Mouse (Mus musculus) gastrocnemius, postnatal 10 days (tissue): ENCODE measurements around the gene Swi5. TPM values are rescaled to one million over a fixed set of nuclear protein-coding genes. Genes with fewer than 3 reads are reported as not detected.

Experiments used
- DNase-seq: peaks from one replicate; pipeline ENCODE4 v3.0.0; 2021; ENCODE audit warnings: mixed read lengths
- total RNA-seq, 2 experiments: library from RNA; stranded (reverse); gene quantifications; 2 replicates each; pipeline ENCODE4 v1.2.3; 2021

Swi5 gene
- total RNA-seq, 2 experiments from 2014 or later = 140 to 148 TPM

DNA sequence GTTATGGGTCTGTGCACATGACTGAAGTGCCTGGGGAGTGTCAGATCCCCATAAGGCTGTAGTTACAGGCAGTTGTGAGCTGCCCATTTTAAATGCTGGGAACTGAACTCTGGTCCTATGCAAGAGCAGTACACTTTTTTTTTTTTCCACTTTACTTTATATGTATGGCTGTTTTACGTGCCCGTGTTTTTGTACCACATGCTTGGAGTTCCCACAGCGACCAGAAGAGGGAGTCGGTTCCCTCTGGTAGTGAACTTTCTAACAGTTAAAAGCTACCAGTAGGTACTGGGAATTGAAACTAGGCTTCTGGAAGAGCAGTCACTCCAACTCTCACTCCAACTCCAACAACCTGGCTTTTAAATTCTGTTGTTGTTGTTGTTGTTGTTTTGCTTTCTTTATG, 27.2 kb downstream of the Swi5 start:
- peak; percentile 34 for DNase-seq

DNA sequence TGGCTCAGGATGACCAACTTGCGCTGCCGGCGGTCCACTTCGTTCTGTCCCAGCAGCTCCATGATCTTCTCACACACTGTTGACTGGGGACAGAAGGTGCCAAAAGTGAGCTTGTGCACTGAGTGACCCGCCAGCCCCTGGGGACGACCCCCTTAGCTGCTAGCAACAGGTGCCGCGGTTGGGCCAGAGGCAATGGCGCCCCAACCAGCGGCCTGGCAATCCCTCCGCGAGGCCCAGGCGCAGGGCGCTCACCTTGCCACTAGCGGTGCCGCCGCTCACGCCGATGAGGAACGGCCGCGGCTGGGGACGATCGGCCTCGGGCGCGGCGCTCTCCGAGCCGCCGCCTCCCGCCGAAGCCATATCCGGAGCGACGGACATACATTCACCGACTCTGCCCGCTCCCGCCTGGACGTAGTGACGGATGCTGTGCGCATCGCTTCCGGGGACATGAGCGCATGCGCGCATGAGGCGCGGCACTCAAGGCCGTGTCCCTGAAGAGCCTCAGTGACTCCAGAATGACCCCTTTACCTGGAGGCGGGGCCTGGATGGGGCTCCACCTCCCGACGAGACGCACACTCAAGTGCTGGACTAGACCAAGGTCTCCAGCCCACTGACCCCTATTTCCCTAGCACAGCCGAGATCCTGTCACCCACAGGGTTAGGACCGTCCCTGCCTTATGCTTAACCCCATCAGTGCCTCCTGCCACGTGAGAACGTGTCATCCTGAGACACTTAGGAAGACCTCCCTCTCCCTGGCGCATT, 28.0 kb downstream of the Swi5 start, which contains the start of gene Uck1:
Uck1 (minus strand) TSS at position 503 of the 761 bp plus-strand sequence.
- peak; percentile 81 for DNase-seq

DNA sequence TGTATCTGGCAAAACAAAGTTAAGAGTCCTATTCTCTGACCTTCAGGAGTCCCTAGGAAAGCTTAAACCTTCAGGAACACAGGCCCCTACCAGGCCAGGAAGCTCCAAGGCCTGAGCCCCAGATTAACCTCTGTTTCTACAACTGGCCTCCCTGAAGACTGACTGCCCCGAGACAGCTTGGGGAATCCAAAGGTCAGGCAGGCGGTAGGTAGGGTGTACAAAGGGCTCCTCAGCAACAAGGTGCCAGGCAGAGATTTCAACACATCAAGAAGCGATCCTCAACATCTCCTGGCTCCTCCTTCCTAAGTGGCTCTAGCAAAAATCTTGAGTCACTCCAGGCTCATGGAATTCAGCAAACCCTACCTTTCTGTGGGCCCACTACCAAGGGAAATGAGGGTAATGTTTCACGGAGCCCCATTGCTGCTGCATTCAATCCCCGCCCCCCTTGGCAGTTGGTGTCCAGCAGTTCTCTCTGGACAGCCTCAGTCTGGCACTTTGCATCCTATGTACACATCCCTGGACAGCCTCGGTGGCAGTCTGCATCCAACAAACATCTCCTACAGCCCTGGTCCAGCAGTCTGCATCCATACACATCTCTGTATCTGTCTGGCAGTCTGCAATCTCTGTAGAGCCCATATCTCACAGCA, 28.9 kb downstream of the Swi5 start:
- no peak for DNase-seq

DNA sequence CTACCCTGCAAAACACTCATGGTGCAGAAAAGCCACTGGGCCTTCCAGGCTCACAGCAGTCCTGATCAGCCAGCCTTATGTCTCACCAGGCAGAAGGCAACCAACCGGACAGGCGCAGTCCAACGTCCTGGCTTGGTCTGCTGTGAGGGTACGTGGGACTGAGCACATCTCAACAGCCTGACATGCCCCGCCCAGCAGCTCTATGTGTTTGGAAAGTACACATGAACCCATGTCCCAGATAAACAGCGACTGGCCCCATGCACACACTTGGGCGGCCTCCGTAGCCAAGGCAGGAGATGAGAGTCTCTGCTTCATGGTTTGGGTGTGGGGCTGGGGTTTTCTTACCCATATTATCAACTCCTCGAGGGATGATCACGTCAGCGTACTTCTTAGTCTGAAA, 31.6 kb downstream of the Swi5 start:
- DNase-seq = no peak

DNA sequence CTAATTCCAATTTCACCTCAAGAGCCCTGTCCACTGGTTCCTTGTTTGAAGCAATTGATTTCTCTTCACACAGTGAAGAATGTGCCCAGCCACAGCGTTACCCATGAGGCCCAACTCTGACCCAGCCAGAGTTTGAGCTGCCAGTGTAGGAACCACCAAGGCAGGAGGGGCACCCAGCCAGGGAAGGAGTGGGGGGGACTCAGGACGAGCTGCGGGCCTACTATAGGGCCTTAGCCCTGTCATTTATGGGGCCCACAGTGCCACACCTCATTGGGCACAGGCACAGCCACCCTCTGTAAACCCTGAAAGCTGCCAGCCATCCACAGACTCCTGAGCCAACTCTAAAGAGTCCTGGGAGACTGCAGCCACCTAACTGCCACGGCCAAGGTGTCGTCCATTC, 33.3 kb downstream of the Swi5 start:
- no peak for DNase-seq

DNA sequence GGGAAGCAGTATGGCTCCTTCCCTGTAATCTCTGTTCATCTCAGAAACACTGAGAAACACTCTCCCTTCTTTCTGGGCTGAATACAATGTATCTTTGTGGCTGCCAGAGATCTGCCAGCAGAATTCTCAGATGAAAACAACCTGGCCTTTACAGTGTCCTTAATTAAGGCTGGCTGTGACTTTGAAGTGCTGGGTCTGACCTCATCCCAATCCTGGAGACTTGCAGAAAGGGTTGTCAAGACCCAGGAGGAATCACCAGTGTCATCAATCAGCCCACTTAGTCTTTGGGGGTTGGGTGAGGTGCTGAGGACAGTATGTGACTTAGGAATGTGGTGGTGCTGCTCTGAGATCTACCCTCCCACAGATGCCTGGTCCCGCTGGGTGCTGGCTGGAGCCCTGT, 34.5 kb downstream of the Swi5 start:
- no peak for DNase-seq

DNA sequence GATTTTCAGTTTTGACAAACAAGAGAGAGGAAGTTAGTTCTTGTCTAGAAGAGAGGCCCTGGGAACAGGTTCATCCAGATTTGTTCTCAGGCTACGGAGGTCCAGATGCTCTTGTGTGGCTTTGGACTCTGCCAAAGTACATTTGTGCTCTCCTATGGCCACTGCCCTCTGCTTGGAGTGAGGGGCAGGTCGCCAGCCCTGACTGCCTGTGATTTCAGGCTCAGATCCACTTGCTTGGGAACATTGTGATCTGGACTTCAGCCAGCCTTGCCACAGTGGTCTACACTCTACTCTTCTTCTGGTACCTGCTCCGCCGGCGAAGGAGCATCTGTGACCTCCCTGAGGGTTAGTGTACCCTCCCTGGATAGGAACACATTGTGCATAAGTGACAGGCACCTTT, 35.2 kb downstream of the Swi5 start:
- no peak for DNase-seq

DNA sequence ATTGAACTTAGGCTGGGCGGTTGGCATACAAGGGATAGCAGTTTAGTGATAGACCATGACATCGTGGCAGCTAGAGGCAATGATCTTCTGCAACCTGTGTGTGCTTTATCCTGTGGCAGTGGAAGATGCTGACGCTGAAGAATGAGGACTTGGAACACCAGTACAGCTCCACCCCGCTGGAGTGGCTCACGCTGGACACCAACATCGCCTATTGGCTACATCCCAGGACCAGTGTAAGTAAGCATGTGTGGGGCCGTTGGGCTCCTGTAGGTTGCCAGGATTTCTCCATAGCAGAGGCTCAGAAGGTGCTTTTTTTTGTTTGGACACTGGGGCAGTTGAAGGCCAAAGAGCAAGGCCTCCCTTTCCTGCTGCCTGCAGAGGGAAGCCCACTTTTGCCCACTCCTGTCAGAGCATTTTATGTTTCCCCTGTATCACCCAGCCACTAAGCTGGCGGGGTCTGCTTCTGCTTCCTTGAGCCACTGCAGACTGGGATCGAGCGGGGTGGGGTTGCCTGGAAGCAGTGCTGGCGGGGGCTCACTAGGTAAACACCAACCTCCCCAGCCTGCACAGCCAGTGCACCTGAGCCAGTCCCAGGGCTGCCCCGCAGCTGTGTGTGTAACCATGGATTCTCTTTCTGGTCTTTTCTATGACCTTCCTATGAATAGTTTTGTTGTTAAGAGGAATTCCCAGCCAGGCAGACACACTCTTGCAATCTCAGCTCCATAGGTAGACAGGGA, 35.9 kb downstream of the Swi5 start:
- peak; percentile 27 for DNase-seq

DNA sequence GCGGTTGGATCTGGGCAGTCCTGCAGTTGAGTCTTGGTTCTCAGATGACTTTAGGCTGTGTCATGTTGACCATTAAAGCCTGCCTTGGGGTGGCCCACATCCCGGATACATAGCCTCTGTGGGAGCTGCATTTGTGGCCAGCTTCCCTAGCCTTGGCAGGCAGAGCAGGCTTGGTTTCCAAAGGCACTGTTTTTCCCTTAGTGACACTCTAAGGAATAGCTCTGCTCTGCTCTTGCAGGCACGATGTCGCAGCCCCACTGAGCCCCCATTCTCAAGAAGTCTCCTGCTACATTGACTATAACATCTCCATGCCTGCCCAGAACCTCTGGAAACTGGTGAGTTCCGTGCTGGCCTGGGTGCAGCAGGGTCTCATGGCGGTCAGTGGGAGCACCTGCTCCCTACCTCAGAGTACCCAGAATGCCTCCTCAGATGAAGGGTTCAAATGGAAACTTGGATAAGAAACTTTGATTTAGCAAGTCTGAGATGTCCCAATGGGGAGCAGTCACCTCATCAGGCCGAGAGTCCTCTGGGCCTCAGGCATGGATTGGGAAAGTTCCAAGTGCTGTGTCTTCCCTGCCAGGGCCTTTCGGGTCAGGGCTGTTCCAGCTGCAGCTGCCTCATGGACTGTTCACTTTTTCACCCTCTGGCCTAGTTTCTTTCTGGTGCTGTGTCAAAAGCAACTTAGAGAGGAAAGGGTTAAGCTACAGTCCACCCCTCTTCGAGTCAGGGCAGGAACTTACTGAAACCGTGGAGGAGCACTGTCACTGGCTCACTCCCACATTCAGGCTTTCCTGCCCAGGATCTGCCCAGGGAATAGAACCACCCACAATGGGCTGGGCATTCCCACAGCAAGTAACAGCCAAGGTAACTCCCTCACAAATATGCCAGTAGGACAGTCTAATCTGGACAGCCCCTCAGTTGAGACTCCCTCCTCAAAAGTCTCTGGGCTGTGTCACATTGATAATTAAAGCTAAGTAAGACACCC, 39.2 kb downstream of the Swi5 start:
- peak; percentile 53 for DNase-seq

DNA sequence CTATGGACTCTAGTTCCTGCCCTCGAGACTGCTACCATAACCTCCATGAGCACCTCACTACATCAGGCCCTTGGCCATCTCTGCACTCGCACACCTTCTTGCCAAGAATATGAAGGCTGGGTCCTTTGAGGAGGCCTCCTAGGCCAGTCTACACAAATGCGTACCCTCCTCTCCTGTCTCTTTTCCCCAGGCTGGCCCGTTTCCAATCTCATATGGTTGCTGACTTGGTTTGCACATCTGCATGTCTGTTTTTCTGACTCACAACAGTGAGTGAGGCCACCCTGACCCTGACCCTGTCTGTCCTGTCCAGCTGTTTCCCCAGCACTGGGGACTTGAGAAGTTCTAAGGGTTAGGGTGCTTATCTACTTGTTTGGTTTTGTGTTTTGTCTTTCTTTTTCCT, 41.1 kb downstream of the Swi5 start:
- no peak for DNase-seq

DNA sequence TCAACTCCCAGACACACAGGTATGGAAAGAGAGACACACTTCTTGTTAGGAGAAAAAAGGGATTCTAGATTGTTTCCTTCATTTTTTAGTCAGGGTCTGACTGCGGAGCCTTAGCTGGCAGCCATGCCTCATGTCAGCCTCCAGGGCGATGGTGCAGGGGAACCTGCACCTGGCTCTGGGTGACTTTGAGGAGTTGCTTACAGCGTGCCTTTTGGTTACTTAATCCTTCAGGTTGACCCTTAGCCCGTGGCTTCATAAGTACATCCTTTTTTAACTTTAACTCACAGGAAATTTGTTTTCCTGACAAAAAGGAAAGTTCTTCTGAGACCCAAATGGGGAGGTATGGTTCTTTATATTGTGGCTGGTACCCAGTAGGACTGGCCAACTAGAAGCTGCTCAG, 44.9 kb downstream of the Swi5 start:
- no peak for DNase-seq

DNA sequence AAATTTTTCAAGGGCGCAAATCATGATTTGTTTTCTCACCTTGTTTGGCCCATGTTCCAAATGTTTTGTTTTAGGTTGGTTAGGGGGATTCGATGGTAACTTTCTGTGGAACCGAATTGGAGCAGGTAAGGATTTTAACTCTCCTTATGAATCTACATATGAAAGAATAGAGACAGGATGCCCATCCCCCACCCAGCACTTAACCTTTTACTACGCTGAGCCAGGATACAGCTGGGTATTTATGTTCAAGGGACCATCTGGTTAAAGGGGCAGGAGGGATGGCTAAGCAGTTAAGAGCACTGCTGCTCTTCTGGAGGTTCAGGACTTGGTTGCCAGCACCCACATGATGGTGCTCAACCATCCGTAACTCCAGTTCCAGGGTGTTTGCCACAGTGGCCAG, 47.3 kb downstream of the Swi5 start:
- DNase-seq = no peak

DNA sequence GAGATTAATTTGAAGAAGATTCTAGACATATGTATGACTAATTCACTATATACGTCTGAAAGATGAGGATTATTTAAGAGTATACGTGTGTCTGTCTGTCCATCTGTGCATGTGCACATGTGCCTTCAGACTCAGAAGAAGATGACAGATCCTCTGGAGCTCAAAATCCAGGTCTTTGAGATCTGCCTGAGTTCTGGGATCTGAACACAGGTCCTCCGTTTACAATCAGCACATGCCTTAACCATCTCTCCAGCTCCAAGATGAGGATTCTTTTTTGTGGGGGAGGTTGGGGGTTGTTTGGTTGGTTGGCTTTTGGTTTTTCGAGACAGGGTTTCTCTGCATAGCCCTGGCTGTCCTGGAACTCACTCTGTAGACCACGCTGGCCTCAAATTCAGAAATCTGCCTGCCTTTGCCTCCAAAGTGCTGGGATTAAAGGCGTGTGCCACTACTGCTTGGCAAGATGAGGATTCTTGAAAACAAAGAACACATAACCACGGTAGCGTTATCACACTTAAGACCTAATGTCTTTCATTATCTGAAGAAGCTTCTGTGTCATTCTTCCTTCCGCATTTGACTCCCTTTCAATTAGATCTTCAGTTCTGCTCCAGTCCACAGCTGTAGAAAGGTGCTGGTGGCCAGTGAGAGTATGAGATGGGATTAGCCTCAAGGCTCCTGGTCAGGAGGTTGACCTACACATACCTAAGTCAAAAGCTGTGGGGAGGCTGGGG, 49.0 kb downstream of the Swi5 start:
- DNase-seq = no peak

DNA sequence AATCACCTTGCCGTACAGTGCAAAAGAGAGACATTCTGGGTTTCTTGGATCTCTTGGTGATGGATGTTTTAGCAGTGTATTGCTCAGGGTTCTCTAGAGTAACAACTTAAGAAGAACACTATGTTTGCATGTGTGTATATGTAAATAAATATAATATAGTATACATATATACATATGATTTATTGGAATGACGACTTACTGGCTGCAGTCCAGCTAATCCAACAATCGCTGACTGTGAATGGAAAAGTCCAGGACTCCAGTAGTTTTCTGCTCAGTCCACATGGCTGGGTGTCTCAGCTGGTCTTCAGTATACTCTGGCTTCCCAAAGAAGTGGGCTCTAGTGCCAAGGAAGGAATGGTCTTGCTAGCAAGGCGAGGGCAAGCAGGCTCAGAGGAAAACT, 50.3 kb downstream of the Swi5 start:
- no peak for DNase-seq

DNA sequence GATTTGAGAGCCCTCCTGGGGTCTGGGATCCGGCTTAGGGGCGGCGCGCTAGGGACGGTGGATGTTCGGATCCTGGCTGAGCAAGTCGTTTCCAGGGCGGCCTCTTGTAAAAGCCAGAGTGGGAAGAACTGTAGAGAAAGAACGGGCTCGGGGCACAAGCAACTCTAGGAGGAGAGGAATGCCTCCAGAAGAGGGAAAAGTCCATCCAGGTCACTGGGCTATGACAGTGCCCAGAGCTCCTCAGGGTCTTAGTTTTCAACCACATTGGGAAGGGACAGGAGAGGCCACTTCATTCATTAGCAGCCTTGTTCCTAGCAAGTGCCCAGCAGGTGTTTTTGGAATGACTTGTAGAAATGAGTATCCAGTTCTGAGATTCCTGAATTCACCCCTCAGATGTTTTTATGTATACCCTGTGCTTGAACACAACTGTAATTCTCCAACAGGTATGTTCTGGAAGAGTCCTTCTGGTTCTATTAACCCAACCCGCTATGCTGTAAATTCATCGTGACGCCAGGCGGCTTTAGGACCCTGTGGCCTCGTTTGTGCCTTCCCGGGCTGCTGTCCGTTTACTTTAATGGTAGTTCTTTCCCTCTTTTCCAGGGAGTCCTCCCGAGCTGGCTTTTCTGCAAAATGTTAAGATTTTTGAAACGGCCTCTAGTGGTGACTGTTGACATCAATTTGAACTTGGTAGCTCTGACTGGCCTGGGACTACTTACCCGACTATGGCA, 51.0 kb downstream of the Swi5 start:
- DNase-seq = peak; percentile 40

DNA sequence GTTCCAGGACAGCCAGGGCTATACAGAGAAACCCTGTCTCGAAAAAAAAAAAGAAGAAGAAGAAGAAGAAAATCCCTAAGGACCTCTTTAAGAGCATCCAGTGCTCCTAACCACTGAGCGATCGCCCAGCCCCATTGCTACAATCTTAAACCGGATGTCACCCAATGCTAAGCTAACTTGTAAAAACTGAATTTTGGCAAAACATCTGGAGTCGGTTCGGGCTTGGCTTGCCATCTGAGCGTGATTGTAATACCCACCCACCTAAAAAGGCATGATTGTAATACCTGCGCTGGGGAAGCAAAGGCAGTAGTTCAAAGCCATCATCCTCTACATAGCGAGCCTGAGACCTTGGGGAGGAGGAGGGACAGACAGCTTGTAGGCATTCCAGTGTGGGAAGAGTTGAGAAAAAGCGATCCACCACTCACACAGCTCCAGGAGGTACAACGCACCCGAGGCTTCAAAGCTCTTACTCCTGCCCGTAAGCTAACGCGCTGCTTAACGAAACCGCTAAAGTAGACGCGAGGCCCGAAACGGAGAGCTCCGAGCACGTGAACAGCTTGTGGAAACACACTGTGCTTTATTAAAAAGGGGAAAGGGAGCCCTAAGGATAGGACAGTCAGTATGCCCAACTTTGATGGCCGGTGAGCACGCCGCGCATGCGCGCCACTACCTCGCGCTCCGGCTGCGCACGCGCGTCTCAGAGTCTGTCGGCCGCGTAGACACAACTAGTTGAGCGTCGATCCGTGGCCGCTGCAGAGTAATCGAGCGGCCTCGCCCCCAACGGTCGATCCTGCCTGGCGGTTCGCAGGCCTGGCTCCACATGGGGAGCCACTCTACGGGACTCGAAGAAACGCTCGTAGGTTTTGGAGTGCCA, 51.8 kb downstream of the Swi5 start, which contains the start of gene Pomt1:
Pomt1 (plus strand) TSS at position 705 of the 874 bp plus-strand sequence.
- DNase-seq = peak; percentile 89

DNA sequence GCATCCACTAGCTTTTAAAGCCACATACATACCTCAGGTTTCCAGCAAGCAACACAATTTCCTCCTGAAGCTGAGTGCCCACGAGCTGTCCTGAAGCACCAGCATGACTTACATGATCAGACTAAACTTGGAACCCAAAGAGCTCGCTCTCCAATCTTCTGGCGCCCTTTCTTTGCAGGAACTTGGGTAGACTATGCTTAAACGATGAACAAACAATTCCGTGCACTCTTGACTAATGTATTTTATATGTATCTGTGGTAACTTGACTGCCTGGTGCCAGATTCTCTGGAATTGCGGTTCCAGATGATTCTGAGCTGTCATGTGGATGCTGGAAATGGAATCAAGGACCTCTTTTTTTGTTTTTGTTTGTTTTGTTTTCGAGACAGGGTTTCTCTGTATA, 52.4 kb downstream of the Swi5 start:
- DNase-seq = no peak
